Mouse (Mus musculus): ENCODE results near the gene Pip5k1b. TPM values are rescaled to one million over a fixed set of nuclear protein-coding genes. Genes with fewer than 3 reads are reported as not detected.
A peak's percentile ranks its signal among the peaks of the same experiment; 100 is the strongest.

Pip5k1b gene
- total RNA-seq, 2 experiments from 2014 or later = 23.4 to 24.9 TPM

GRCm38 (mm10) chr19:24548337-24548736 is 7.3 kb downstream of the Pip5k1b start:
- intact Hi-C loops (cut with DNase I) = no loop called here
- no peak for DNase-seq

- intact Hi-C loops (cut with DNase I) = no loop called here
- no peak for DNase-seq
These were observed 9.5 kb downstream of the Pip5k1b start for GRCm38 (mm10) chr19:24546153-24546552.

GRCm38 (mm10) chr19:24543386-24544350 is 12.0 kb downstream of the Pip5k1b start:
- intact Hi-C loops (cut with DNase I) = no loop called here
- peak in 1 of 2 experiments; percentile 21 for DNase-seq

GRCm38 (mm10) chr19:24542293-24542675 is 13.4 kb downstream of the Pip5k1b start:
- intact Hi-C loops (cut with DNase I) = no loop called here
- no peak for DNase-seq

- DNase-seq = no peak
These were observed 13.9 kb downstream of the Pip5k1b start for GRCm38 (mm10) chr19:24541669-24542292.

GRCm38 (mm10) chr19:24540952-24541668 is 14.6 kb downstream of the Pip5k1b start:
- no peak for DNase-seq
- intact Hi-C loops (cut with DNase I) = no loop called here

More at GRCm38 (mm10) chr19:24541669-24542292, 13.9 kb downstream of the Pip5k1b start:
- intact Hi-C loops (cut with DNase I) = no loop called here

GRCm38 (mm10) chr19:24539041-24539440 is 16.6 kb downstream of the Pip5k1b start:
- no peak for DNase-seq
- intact Hi-C loops (cut with DNase I) = no loop called here

- intact Hi-C loops (cut with DNase I) = no loop called here
- DNase-seq = no peak
These were observed 17.5 kb downstream of the Pip5k1b start for GRCm38 (mm10) chr19:24538181-24538580.

GRCm38 (mm10) chr19:24537691-24538090 is 18.0 kb downstream of the Pip5k1b start:
- intact Hi-C loops (cut with DNase I) = no loop called here
- DNase-seq = no peak

GRCm38 (mm10) chr19:24536920-24537319 is 18.8 kb downstream of the Pip5k1b start:
- DNase-seq = no peak
- intact Hi-C loops (cut with DNase I) = no loop called here

- intact Hi-C loops (cut with DNase I) = no loop called here
- no peak for DNase-seq
These were observed 19.4 kb downstream of the Pip5k1b start for GRCm38 (mm10) chr19:24536280-24536679.

- intact Hi-C loops (cut with DNase I) = no loop called here
- DNase-seq = no peak
These were observed 20.5 kb downstream of the Pip5k1b start for GRCm38 (mm10) chr19:24535161-24535560.

GRCm38 (mm10) chr19:24534733-24535132 is 20.9 kb downstream of the Pip5k1b start:
- no peak for DNase-seq
- intact Hi-C loops (cut with DNase I) = no loop called here

GRCm38 (mm10) chr19:24528910-24529561 is 26.6 kb downstream of the Pip5k1b start:
- intact Hi-C loops (cut with DNase I) = no loop called here
- DNase-seq = no peak

GRCm38 (mm10) chr19:24528129-24528730 is 27.4 kb downstream of the Pip5k1b start:
- DNase-seq = no peak
- intact Hi-C loops (cut with DNase I) = no loop called here

- no peak for DNase-seq
- intact Hi-C loops (cut with DNase I) = no loop called here
These were observed 28.1 kb downstream of the Pip5k1b start for GRCm38 (mm10) chr19:24527613-24527948.

GRCm38 (mm10) chr19:24526731-24527612 is 28.7 kb downstream of the Pip5k1b start:
- intact Hi-C loops (cut with DNase I) = no loop called here
- peak in 1 of 2 experiments; percentile 18 for DNase-seq

- DNase-seq = no peak
- intact Hi-C loops (cut with DNase I) = no loop called here
These were observed 32.0 kb downstream of the Pip5k1b start for GRCm38 (mm10) chr19:24523476-24524313.

Data from heart, postnatal 14 days (tissue).